Mouse (Mus musculus) forebrain, embryonic 10.5 days (tissue): ENCODE measurements around the gene Shisa8. TPM values are rescaled to one million over a fixed set of nuclear protein-coding genes. Genes with fewer than 3 reads are reported as not detected.
A peak's percentile ranks its signal among the peaks of the same experiment; 100 is the strongest.

Source experiments
- DNase-seq: peaks from one replicate; pipeline ENCODE4 v3.0.0-alpha.2; 2017; ENCODE audit warnings: low spot score; ENCODE audit errors: extremely low spot score
- H3K27ac ChIP-seq: fragments of 300-500 bp; sonication (generic); 2 replicates; pipeline ENCODE4 v1.5.1; 2016; ENCODE audit warnings: mild to moderate bottlenecking
- H3K27me3 ChIP-seq: fragments of 300-500 bp; sonication (generic); 2 replicates; pipeline ENCODE4 v1.6.1; 2016; ENCODE audit warnings: mild to moderate bottlenecking; ENCODE audit not compliant: poor library complexity, severe bottlenecking
- H3K36me3 ChIP-seq: fragments of 300-500 bp; sonication (generic); replicated peaks from 2 replicates; pipeline ENCODE4 v1.6.1; 2016; ENCODE audit warnings: mild to moderate bottlenecking, moderate library complexity
- H3K4me1 ChIP-seq: fragments of 300-500 bp; sonication (generic); 2 replicates; pipeline ENCODE4 v1.6.1; 2016
- H3K4me3 ChIP-seq: fragments of 300-500 bp; sonication (generic); 2 replicates; pipeline ENCODE4 v1.5.1; 2016; ENCODE audit warnings: mild to moderate bottlenecking, moderate library complexity
- H3K9me3 ChIP-seq: fragments of 300-500 bp; sonication (generic); 2 replicates; pipeline ENCODE4 v1.6.1; 2016; ENCODE audit warnings: mild to moderate bottlenecking, moderate library complexity
- WGBS: fragments of 180-500 bp; shearing (Covaris S2); methylation state at CpG from one replicate; pipeline ENCODE4 v1.1.7; 2016; 5-methylcytosine and 5-hydroxymethylcytosine counted together
- polyA plus RNA-seq: library from polyadenylated mRNA; unstranded; fragments of >200 nt; fragmentation: Nextera tagmentation; extraction: Ambion mirVana; gene quantifications from 2 replicates; pipeline ENCODE4 v1.2.1, GENCODE M21; 2016

The Shisa8 gene
- polyA plus RNA-seq, 1 experiment from 2014 or later = 0.95 TPM

DNA sequence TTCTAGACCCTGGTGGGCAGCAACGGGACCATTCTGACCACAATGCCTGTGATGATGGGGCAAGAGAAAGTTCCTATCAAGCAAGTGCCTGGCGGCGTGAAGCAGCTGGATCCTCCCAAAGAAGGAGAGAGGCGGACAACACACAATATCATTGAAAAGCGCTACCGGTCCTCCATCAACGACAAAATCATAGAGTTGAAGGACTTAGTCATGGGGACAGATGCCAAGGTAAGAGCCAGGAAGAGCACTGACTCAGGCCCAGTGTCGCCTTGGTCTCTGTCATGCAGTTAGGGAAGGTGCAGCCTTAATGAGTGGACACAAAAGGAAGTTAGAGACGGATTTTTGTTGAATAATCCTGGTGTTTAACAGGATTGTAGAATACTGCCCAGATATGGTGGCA, 37.5 kb downstream of the Shisa8 start:
- Histone ChIP-seq H3K27ac (no peak overlapping the region), H3K36me3 (peaks cover 100% of the 10 kb centered on the region), H3K4me3 (no peak overlapping the region), H3K9me3 (peaks cover 4% of the 10 kb centered on the region; the same call in 1 of the 2 replicates), H3K27me3 (no peaks in the 10 kb centered on the region), H3K4me1 (no peaks in the 10 kb centered on the region)
- DNase-seq = no peak
- WGBS = 95% methylated on average over 9 of the region's 9 CpGs

DNA sequence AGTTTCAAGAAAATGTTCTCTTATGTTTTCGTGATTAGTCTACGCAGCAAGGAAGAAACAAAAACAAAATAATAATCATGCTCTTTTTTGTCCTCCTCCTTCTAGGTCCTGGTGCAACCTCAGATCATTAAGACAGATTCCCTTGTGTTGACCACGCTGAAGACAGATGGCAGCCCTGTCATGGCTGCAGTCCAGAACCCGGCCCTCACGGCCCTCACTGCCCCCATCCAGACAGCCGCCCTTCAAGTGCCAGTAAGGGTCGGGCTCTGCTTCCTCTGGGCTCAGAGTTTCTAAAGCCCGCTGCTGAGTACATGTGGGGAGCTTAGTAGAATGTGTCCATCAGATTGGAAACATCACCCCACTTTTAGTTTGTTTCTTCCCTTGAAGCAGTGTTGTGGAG, 40.0 kb downstream of the Shisa8 start:
- H3K4me3 ChIP-seq = no peak overlapping the region
- peaks cover 97% of the 10 kb centered on the region for H3K36me3 ChIP-seq
- 90% methylated on average over 8 of the region's 8 CpGs for WGBS
- DNase-seq = no peak
- H3K4me1 ChIP-seq = peaks cover 9% of the 10 kb centered on the region
- no peaks in the 10 kb centered on the region for H3K9me3 ChIP-seq
- no peaks in the 10 kb centered on the region for H3K27me3 ChIP-seq
- no peak overlapping the region for H3K27ac ChIP-seq

- Histone ChIP-seq H3K36me3 (peaks cover 78% of the 10 kb centered on the region), H3K27me3 (no peaks in the 10 kb centered on the region)
- 91% methylated on average over 36 of the region's 36 CpGs for WGBS
These were observed 41.9 kb downstream of the Shisa8 start for GRCm38 (mm10) chr15:82170437-82171377.

DNA sequence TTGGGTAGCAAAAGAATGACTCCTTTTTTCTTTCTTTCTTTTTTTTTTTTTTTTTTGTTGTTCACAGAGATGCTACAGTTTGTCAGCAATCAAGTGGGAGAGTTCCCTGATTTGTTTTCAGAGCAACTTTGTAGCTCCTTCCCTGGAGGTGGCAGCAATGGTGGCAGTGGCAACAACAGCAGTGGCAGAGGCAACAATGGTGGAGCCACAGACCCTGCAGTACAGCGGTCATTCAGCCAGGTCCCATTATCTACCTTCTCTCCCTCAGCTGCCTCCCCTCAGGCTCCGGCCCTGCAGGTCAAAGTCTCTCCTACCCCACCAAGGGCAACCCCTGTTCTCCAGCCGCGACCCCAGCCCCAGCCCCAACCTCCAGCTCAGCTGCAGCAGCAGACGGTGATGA, 42.9 kb downstream of the Shisa8 start:
- H3K27me3 ChIP-seq = no peaks in the 10 kb centered on the region
- no peak overlapping the region for H3K4me3 ChIP-seq
- H3K27ac ChIP-seq = no peak overlapping the region
- H3K9me3 ChIP-seq = no peaks in the 10 kb centered on the region
- peaks cover 67% of the 10 kb centered on the region for H3K36me3 ChIP-seq
- WGBS = 79% methylated on average over 5 of the region's 5 CpGs
- DNase-seq = no peak
- peaks cover 38% of the 10 kb centered on the region for H3K4me1 ChIP-seq

More at GRCm38 (mm10) chr15:82170437-82171377, 41.9 kb downstream of the Shisa8 start:
- Histone ChIP-seq H3K27ac (no peak overlapping the region), H3K4me1 (peaks cover 29% of the 10 kb centered on the region), H3K9me3 (no peaks in the 10 kb centered on the region), H3K4me3 (no peak overlapping the region)
- no peak for DNase-seq

- H3K27me3 ChIP-seq = no peaks in the 10 kb centered on the region
- DNase-seq = no peak
- H3K27ac ChIP-seq = peak overlapping the region; percentile 75
- H3K36me3 ChIP-seq = peaks cover 45% of the 10 kb centered on the region
- 75% methylated on average over 23 of the region's 23 CpGs for WGBS
- H3K9me3 ChIP-seq = no peaks in the 10 kb centered on the region
- H3K4me1 ChIP-seq = peaks cover 55% of the 10 kb centered on the region
- no peak overlapping the region for H3K4me3 ChIP-seq
These were observed 45.1 kb downstream of the Shisa8 start for GRCm38 (mm10) chr15:82167201-82168168.

- 71% methylated on average over 22 of the region's 22 CpGs for WGBS
- H3K4me1 ChIP-seq = peaks cover 59% of the 10 kb centered on the region
- no peaks in the 10 kb centered on the region for H3K9me3 ChIP-seq
- H3K4me3 ChIP-seq = no peak overlapping the region
- no peak for DNase-seq
- no peaks in the 10 kb centered on the region for H3K27me3 ChIP-seq
- peak overlapping the region; percentile 75 for H3K27ac ChIP-seq
- peaks cover 35% of the 10 kb centered on the region for H3K36me3 ChIP-seq
These were observed 46.1 kb downstream of the Shisa8 start for GRCm38 (mm10) chr15:82166240-82167100.

DNA sequence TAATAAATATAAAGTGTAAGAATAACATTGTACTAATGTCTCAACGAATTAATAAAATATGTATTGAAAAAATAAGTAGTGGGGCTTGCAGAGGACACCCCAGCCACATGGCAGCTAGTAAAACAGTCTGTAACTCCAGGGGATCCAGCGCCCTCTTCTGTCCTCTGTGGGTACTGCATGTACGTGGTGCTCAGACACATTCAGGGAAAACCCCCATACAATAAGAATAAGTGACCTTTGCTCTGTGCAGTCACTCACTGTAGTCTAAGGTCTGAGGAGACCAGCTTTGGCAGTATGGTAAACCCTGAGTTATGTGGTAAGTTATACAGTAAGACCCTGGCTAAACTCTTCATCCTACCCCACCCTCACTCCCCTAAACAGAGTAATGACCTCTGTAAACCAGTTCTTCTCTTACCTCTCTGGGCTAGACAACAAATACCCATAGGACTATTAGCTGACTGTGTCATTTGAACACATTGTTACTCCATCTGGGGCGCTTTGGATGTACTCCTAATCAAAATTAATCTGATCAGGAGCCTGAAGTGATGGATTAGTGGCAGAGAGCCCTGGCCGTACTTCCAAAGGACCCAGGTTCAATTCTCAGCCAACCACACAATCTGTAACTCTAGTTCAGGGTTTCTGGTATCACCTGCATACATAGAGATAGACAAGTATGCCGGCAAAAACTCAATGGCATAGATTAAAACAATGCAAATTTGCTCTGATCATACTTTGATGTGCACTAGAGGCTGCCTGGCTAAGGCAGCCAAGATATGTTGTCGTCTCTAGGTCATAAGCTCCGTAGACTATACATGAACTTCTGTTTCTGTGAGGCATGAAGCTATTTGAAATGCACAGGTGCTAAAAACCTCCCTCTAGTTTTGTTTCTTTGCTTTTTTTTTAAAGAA, 47.0 kb downstream of the Shisa8 start:
- H3K36me3 ChIP-seq = peaks cover 27% of the 10 kb centered on the region
- DNase-seq = peak; percentile 73
- 62% methylated on average over 8 of the region's 8 CpGs for WGBS
- peak overlapping the region; percentile 75; the same call in 1 of the 2 replicates for H3K27ac ChIP-seq
- H3K27me3 ChIP-seq = no peaks in the 10 kb centered on the region
- H3K4me1 ChIP-seq = peaks cover 68% of the 10 kb centered on the region
- no peaks in the 10 kb centered on the region for H3K9me3 ChIP-seq
- no peak overlapping the region for H3K4me3 ChIP-seq

- Histone ChIP-seq H3K9me3 (no peaks in the 10 kb centered on the region), H3K27me3 (no peaks in the 10 kb centered on the region), H3K27ac (peak overlapping the region; percentile 62; the same call in 1 of the 2 replicates), H3K36me3 (peaks cover 20% of the 10 kb centered on the region), H3K4me3 (no peak overlapping the region), H3K4me1 (peaks cover 77% of the 10 kb centered on the region)
- 82% methylated on average over 7 of the region's 7 CpGs for WGBS
- no peak for DNase-seq
These were observed 48.1 kb downstream of the Shisa8 start for GRCm38 (mm10) chr15:82164496-82164895.

GRCm38 (mm10) chr15:82164061-82164399, 48.6 kb downstream of the Shisa8 start:
- Histone ChIP-seq H3K4me1 (peaks cover 82% of the 10 kb centered on the region), H3K27me3 (no peaks in the 10 kb centered on the region), H3K9me3 (no peaks in the 10 kb centered on the region), H3K27ac (peak overlapping the region; percentile 62; the same call in 1 of the 2 replicates), H3K4me3 (no peak overlapping the region), H3K36me3 (peaks cover 15% of the 10 kb centered on the region)
- DNase-seq = no peak
- WGBS = 65% methylated on average over 4 of the region's 4 CpGs

GRCm38 (mm10) chr15:82163356-82164060, 49.1 kb downstream of the Shisa8 start:
- 88% methylated on average over 10 of the region's 10 CpGs for WGBS
- H3K4me1 ChIP-seq = peaks cover 86% of the 10 kb centered on the region
- no peaks in the 10 kb centered on the region for H3K9me3 ChIP-seq
- peaks cover 15% of the 10 kb centered on the region for H3K36me3 ChIP-seq
- peak overlapping the region; percentile 62 for H3K27ac ChIP-seq
- no peak overlapping the region for H3K4me3 ChIP-seq
- no peak for DNase-seq
- H3K27me3 ChIP-seq = no peaks in the 10 kb centered on the region
